ENCODE assay signal across 8 mouse cellular contexts in genomic region chr4:44292534-44292933, GRCm38 (mm10). TPM values are rescaled to one million over a fixed set of nuclear protein-coding genes. Genes with fewer than 3 reads are reported as not detected.
A peak's percentile ranks its signal among the peaks of the same experiment; 100 is the strongest.
DNase-seq lines count a peak whose midpoint lies in the region; ATAC-seq lines count a peak whose summit lies in the region.

No protein-coding gene starts in this region.

- intact Hi-C loops in left cerebral cortex, postnatal 36 days (cut with DNase I) = loop anchor here (1.0 to 2.0 kb wide), 2 partner anchors 119 to 228 kb away; no protein-coding TSS in a partner anchor

- DNase-seq in A20 (ENCODE audit: low read depth, low spot score) (peak; percentile 56), MEL-GATA-1-ER (ENCODE audit: extremely low read depth, low read depth) (peak; percentile 31)
- peak; percentile 58 for DNase-seq in cerebellum, adult 8-10 months
- DNase-seq in left cerebral cortex, postnatal 36 days (ENCODE audit: low spot score in 2 of 2) = peak; percentile 35 to 62
- DNase-seq in ovary, postnatal 10 days (ENCODE audit: low spot score) = no peak

- no peak overlapping the region for H3K27ac ChIP-seq in intestine, embryonic 16.5 days (ENCODE audit: low read length)

- no peak overlapping the region for H3K9ac ChIP-seq in intestine, embryonic 16.5 days (ENCODE audit: low read depth, low read length)

- no peaks in the 10 kb centered on the region for H3K4me1 ChIP-seq in intestine, embryonic 16.5 days (ENCODE audit: control insufficient read depth, insufficient read depth, low read length)

- no peak overlapping the region for H3K4me3 ChIP-seq in intestine, embryonic 16.5 days (ENCODE audit: low read length)

- 12% methylated on average over 7 of the region's 7 CpGs for WGBS in intestine, embryonic 16.5 days

- no peak overlapping the region for H3K4me2 ChIP-seq in intestine, embryonic 16.5 days (ENCODE audit: low read depth, low read length)

- H3K27me3 ChIP-seq in intestine, embryonic 16.5 days (replicated peaks; ENCODE audit: control insufficient read depth, insufficient read depth, low read length) = no peaks in the 10 kb centered on the region

- H3K36me3 ChIP-seq in intestine, embryonic 16.5 days (ENCODE audit: control insufficient read depth, insufficient read depth, low read length) = no peaks in the 10 kb centered on the region

- H3K9me3 ChIP-seq in intestine, embryonic 16.5 days (ENCODE audit: control insufficient read depth, low read length) = no peaks in the 10 kb centered on the region

- peak; percentile 94 for ATAC-seq in frontal cortex, adult (ENCODE audit: low TSS enrichment)
- ATAC-seq in intestine, embryonic 16.5 days = 0 out of 2 replicates have a peak, but pooled peaks have one; percentile 53
- ATAC-seq in monocyte, adult 5-6 weeks (replicated peaks; ENCODE audit: insufficient number of reproducible peaks, low FRiP score, low TSS enrichment, poor library complexity, severe bottlenecking) = peak; percentile 50

RNA-seq across cellular contexts. Expression of gene Melk, which starts 8.1 kb away (rescaled TPM):
- polyA plus RNA-seq in intestine, embryonic 16.5 days (2015; fragmentation: Nextera tagmentation; extraction: Ambion mirVana) = 33.1 and 36.7 TPM in 2 replicates
- total RNA-seq in left cerebral cortex, postnatal 36 days (2021) = under 1 TPM; 0.57 to 0.74 TPM
- total RNA-seq in monocyte, adult 5-6 weeks (2017) = 0.48 to 1.2 TPM in 2 of 3 replicates, not detected in the other

RNA-seq across cellular contexts. Expression of gene Rnf38, which starts 58.9 kb away (rescaled TPM):
- polyA plus RNA-seq in intestine, embryonic 16.5 days (2015; fragmentation: Nextera tagmentation; extraction: Ambion mirVana) = 10.3 and 11.4 TPM in 2 replicates
- 10 to 100 TPM; 62.2 to 64.8 TPM for total RNA-seq in left cerebral cortex, postnatal 36 days (2021)
- total RNA-seq in monocyte, adult 5-6 weeks (2017) = 38.0 to 62.4 TPM (median 46.1 TPM) in 3 replicates
